Mouse (Mus musculus) thymus, postnatal 14 days (tissue): Measurements from ENCODE around the gene Ufc1.
"Not testable (repeated sequence)": the region's sequence is repeated elsewhere in the genome, so short reads cannot be mapped to it uniquely, and the experiment has no call there.

Source experiments
- DNase-seq: peaks from one replicate; pipeline ENCODE4 v3.0.0; 2021

Ufc1 gene

DNA sequence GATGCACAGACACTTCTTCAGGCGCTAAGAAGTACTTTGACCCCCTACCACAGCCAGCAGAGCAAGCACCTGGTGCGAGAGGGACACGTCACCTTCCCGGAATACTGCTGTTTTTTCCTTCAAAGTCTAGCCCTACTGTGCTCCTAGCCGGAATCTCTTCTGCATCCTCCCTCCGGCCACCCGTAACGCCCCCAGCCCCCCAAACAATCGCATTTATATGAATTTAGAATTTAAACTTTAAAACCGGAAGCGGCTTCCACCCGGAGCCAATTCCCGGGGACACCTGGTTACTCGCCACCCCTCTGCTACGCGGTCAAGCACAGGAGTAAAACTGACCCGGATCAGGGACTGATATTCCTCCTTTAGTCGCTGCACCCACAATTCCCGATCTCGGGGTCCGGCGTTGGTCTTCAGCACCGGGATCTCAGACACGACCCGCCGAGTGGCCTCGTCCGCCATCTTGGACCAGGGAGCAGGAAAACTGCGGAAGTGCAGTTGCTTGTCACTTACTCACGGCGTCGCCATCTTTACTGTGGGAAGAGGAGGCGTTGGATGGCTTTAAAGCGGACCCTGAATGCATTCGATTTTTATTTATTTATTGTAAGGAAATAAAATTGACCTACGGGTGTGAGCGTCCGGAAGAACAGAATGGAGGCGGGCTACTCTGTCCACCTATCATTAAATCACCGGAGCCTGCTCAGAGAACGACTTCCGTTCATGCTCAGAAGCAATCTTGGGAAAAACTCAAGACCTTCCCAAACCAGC, at the start of gene Ufc1:
Ufc1 (minus strand) TSS at position 727 of the 765 bp plus-strand sequence.
- DNase-seq, result peak; percentile 81

DNA sequence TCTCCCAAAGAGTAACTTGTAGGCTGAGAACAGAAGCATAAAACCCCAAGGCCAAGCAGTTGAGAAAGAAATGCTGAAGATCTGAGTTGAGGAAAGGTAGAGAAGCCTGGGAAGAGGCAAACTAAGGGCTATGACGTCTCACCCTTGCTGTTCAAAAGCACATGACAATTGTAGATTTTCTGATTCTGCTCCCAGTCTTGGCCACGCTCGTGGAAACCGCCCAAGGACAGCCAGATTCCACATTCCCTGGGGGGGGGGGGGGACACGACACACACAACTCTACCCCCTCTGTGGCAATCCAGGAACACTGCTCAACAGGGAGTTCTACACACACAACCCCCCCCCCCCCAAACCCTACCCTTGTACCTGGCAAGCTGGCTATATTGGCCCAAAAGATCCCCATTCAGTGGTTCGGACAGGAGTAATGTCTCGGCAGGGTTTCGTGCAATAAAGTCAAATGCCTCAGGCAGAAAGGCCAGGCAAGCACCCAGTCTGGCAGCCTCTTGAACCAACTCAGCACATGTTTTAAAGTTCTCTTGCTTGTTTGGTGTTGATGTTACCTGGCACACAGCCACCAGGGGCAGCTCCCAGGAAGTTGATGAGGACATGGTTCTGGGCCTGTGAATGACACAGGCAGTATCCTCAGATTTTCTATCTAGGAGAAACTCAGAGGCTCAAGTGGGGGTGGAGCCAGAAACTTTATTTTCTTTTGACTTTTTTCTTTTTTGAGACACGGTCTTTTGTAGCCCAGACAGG, 49.3 kb upstream of the Ufc1 start:
- DNase-seq, result no peak

GRCm38 (mm10) chr1:171342262-171343207, 47.7 kb upstream of the Ufc1 start:
- DNase-seq, result no peak

GRCm38 (mm10) chr1:171330216-171330560, 35.4 kb upstream of the Ufc1 start:
- no peak for DNase-seq

GRCm38 (mm10) chr1:171329433-171330215, 34.8 kb upstream of the Ufc1 start:
- peak; percentile 88 for DNase-seq

- peak; percentile 90 for DNase-seq
Observed at GRCm38 (mm10) chr1:171328839-171329432, 34.1 kb upstream of the Ufc1 start, which contains the start of gene Dedd. Dedd (plus strand) TSS chr1:171329145.

- DNase-seq, result peak; percentile 7
Observed at GRCm38 (mm10) chr1:171328244-171328643, 33.4 kb upstream of the Ufc1 start.

- DNase-seq, result not testable (repeated sequence)
Observed at GRCm38 (mm10) chr1:171326588-171326987, 31.8 kb upstream of the Ufc1 start.

GRCm38 (mm10) chr1:171325571-171325970, 30.7 kb upstream of the Ufc1 start:
- DNase-seq, result no peak

DNA sequence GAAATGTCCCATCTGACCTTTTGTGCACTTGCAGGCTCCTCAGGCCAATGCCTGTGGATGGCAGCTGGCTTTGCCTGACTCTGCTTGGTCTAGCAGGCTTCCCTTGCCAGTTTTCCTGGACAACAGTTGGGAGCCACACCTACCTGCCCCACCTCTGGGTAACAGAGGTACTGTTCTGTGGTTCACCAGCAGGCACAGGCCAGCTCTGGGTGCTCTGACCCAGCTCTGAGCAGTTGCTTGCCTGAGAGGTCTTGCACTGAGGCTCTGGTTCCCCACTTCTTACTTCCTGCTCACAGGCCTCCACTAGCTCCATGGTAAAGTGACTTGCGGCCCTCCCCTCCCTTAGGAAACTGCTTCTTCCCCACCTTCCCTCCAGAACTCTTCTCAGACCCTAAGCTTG, 27.2 kb upstream of the Ufc1 start:
- DNase-seq, result no peak

GRCm38 (mm10) chr1:171321415-171321814, 26.6 kb upstream of the Ufc1 start:
- DNase-seq, result peak; percentile 39

GRCm38 (mm10) chr1:171320151-171320550, 25.3 kb upstream of the Ufc1 start:
- no peak for DNase-seq

DNA sequence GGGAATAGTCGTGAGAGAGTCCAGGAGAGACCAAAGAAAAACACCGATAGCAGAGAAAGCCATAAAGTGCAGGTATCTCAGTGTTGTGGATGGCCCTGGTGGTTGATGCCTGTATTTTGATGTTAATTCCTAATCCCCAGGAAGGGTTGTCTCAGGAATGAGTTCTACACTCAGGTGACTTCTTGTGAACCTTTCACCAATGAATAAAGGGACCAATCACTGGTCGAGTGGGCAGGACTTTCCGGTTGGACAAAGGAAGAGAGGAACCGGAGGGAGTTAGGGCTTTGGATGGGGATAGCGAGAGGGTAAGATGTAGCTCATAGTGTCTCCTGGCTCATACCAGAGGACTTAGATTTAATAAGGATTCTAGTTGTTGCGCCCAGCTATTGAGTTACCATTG, 24.9 kb upstream of the Ufc1 start:
- DNase-seq, result no peak

DNA sequence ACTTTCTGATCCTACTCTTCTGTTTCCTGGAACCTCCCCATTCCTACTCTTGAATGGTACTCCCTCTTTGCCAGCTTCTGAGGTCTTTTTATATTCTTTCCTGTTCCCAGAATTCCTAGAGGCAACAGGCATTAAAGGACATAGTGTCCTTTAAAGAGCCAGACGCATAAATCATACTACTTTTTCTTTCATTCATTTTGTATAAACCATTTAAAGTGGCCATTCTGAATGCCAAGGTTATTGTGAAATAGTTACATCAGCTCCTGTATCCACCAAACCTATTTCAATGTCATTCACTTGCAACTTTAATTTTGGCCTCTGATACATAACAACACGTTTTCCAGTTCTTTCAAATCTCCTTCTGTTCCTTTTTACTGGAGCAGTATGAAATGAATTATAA, 14.5 kb upstream of the Ufc1 start:
- DNase-seq, result no peak

DNA sequence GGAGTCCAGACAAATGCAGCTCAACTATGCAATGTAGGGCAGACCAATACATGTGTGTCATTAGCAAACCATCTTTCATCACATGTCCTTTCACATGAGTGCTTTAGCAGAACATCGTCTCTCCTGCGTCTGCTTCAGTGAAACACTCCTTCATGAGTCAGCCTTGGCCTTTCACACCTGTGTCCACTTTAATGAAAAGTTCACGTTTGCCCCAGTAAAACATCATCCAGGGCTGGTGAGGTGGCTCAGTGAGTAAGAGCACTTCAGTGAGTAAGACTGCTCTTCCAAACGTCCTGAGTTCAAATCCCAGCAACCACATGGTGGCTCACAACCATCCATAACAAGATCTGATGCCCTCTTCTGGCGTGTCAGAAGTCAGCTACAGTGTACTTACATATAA, 11.3 kb upstream of the Ufc1 start:
- DNase-seq, result not testable (repeated sequence)

DNA sequence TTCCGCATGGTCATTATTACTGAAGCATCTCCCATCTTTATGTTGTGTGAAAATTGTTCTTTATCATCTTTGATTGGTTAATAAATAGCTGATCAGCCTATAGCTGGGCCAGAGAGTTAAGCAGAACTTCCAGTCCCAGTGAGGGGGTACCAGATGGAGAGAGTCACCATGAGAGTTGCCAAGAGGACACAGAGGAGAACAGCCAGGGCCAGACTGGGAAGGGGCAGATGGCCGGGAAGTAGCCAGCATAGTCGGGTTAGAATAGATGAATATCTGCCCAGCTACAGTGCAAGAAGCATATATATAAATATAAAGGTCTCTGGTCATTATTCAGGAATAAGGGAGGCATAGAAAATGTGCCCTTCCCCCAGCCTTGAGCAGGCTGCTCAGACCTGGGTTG, 3.4 kb upstream of the Ufc1 start:
- DNase-seq, result no peak

- no peak for DNase-seq
Observed at GRCm38 (mm10) chr1:171295063-171295402, 209 bp upstream of the Ufc1 start.

DNA sequence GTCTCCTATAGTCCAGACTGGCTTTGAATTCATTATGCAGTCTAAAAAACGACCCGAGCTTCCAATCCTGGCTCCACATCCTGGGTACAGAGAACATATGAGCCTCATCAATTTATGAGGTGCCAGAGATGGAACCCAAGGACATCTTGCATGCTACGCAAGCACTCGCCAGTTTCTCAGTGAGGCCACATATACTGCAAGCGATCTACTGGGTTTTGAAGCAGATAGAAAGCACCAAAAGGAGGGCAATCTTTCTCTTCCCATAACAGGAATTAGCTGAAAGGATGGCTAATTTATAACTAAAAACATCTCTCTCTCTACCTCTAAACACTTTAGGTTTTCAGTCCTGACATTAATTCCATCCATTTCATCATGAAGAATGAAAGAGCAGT, 922 bp downstream of the Ufc1 start:
- no peak for DNase-seq

- DNase-seq, result no peak
Observed at GRCm38 (mm10) chr1:171293351-171293750, 1.5 kb downstream of the Ufc1 start.

DNA sequence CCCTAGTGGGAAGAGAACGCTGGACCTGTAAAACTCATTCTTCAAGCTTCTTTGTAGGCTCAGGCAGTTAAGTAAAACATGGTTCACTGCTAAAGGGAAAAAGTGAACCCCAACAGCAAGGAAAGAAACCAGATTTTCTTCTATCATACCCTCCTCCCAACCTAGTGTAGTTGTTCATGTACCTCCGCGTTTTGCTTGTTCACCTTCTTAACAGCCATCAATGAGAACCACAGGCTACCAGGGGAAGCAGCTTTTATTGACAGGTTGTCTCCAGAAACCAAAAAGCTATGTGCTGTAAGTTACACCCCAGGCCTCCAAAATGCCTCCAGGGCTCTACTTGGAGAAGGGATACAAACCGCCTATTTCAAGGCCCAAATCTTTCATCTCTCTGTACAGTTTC, 6.5 kb downstream of the Ufc1 start:
- DNase-seq, result no peak

- DNase-seq, result peak; percentile 95
Observed at GRCm38 (mm10) chr1:171287136-171288081, 7.4 kb downstream of the Ufc1 start, which contains the start of gene Usp21. Usp21 (minus strand) TSS chr1:171287991.
